Mouse (Mus musculus) midbrain, embryonic 12.5 days (tissue): ENCODE measurements at regions not wholly inside any gene's neighbourhood (a gene's known extent, or its start where the extent isn't known, plus 50 kb on each side); places are given as distances from the start of the nearest gene placed in this dataset.

Source experiments
- ATAC-seq: fragments of 200-750 bp; cut with Nextera tagmentation; 2 replicates; pipeline ENCODE4 v1.8.0; 2017; ENCODE audit warnings: low read depth, moderate TSS enrichment, moderate library complexity; ENCODE audit not compliant: low FRiP score
- H3K27ac ChIP-seq: fragments of 300-500 bp; sonication (generic); replicated peaks from 2 replicates; pipeline ENCODE4 v1.5.1; 2016; ENCODE audit warnings: mild to moderate bottlenecking
- H3K27me3 ChIP-seq: fragments of 300-500 bp; sonication (generic); 2 replicates; pipeline ENCODE4 v1.6.1; 2016; ENCODE audit warnings: mild to moderate bottlenecking
- H3K36me3 ChIP-seq: fragments of 300-500 bp; sonication (generic); 2 replicates; pipeline ENCODE4 v1.6.1; 2016
- H3K4me1 ChIP-seq: fragments of 300-500 bp; sonication (generic); 2 replicates; pipeline ENCODE4 v1.6.1; 2016
- H3K4me2 ChIP-seq: fragments of 300-500 bp; sonication (generic); replicated peaks from 2 replicates; pipeline ENCODE4 v1.6.1; 2016; ENCODE audit warnings: mild to moderate bottlenecking, moderate library complexity
- H3K4me3 ChIP-seq: fragments of 300-500 bp; sonication (generic); 2 replicates; pipeline ENCODE4 v1.5.1; 2016; ENCODE audit warnings: mild to moderate bottlenecking
- H3K9ac ChIP-seq: fragments of 300-500 bp; sonication (generic); replicated peaks from 2 replicates; pipeline ENCODE4 v1.6.1; 2016; ENCODE audit warnings: mild to moderate bottlenecking, moderate library complexity
- H3K9me3 ChIP-seq: fragments of 300-500 bp; sonication (generic); 2 replicates; pipeline ENCODE4 v1.6.1; 2016; ENCODE audit warnings: mild to moderate bottlenecking
- WGBS: fragments of 180-500 bp; shearing (Covaris S2); methylation state at CpG from one replicate; pipeline ENCODE4 v1.1.7; 2016; 5-methylcytosine and 5-hydroxymethylcytosine counted together

DNA sequence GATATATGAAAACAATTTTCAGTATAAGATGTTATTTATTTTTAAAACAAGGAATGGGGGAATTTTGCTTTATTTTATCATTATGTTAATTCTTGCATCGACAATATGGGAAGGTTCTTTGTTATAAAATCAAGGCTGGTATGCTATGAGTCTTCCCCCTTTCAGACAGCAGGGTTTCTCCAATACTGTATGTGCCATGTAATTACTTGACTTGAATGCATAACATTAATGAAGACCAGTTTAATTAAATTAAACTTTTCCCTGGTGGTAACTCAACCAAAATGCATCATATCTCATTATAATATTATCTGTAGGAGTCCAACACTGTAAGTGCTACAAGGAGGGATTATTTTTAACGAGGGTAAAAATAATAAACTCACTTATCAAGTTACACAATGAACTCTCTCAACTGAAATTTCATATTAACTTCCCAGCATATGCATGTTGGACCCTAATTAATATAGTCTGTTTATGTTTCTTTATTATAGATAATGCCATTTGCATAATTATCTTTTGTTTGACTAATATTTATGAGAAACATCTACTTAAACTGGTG is 1749.2 kb upstream of the Tenm3 start:
- no peak overlapping the region for H3K27ac ChIP-seq
- H3K27me3 ChIP-seq: no peaks in the 10 kb centered on the region
- H3K4me2 ChIP-seq: no peak overlapping the region
- no peaks in the 10 kb centered on the region for H3K4me1 ChIP-seq
- H3K36me3 ChIP-seq: no peaks in the 10 kb centered on the region
- 86% methylated on average over 2 of the region's 2 CpGs for WGBS
- H3K4me3 ChIP-seq: no peak overlapping the region
- peak; percentile 30; the same call in 1 of the 2 replicates for ATAC-seq
- no peaks in the 10 kb centered on the region for H3K9me3 ChIP-seq
- H3K9ac ChIP-seq: no peak overlapping the region
